Mouse (Mus musculus): ENCODE measurements around the gene Ei24. TPM values are rescaled to one million over a fixed set of nuclear protein-coding genes. Genes with fewer than 3 reads are reported as not detected.

The Ei24 gene
- polyA plus RNA-seq (2015; fragmentation: Nextera tagmentation; extraction: Ambion mirVana), result 111 and 115 TPM in 2 replicates

DNA sequence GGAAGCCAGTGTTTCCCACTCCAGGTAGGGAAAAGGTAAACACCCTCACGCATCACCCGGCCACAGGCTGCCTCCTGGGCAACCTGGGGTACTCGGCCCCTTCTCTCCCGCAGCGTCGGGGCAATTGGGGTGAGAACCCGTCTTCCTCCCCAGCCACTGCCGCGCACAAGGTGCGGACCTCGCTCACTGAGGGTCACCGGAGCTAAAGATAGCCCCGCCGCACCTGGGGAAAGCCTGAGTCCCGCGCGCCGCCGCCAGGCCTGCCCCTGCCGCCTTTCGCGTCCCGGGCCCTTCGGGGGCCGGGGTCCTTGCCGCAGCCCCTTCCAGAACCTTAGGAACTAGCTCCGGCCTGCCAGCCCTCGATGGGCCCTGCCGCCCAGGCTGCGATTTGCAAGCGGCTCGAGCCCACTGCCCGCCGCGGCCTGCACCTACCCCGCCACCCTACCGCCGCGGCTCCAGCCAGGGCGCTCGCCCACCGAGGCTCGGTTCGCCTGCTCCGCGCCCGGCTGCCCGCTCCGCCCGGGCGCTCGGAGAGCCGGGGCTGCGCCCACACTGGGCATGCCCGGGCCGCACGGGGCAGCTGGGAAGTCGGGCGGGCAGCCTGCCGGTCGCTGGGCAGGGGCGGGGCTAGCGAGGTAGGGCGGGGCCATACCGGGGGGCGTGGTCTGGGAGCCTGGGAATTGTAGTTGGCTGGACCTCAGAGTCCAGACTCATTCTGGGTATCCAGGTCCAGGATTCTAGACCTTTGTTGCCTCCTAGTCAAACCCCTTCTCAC is at the start of gene Ei24:
Ei24 (minus strand) TSS at position 613 of the 775 bp plus-strand sequence.
- Histone ChIP-seq H3K9ac (replicated peaks) (peak within 1 kb of the TSS; percentile 98), H3K4me2 (replicated peaks) (peak within 1 kb of the TSS; percentile 90), H3K27ac (peak within 1 kb of the TSS; percentile 74), H3K9me3 (no peaks in the 10 kb centered on the region), H3K4me3 (replicated peaks) (peak within 1 kb of the TSS; percentile 95), H3K27me3 (no peaks in the 10 kb centered on the region), H3K4me1 (replicated peaks) (peaks cover 27% of the 10 kb centered on the region), H3K36me3 (peaks cover 7% of the 10 kb centered on the region)
- ATAC-seq, result peak; percentile 99
- under 1% methylated on average over 62 of the region's 66 CpGs for WGBS

DNA sequence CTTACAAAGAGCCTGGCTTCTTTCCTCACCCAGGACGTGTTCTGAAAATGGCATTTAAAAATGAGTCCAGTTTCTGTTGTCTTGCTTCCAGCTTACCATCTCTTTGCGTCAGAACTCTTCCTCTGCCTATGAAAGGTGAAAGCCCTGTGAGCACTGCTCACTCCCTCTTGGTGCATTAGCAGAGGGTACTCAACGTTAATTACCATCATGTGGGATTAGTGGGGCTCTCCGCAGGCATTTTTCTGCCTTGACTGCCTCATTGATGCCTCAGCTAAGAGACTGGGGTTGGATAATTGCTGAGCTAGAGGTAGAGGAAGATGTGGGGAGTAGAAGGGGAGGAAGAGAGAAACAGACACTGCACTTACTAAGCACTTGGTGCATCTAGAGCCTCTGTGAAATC is 49.2 kb upstream of the Ei24 start:
- Histone ChIP-seq H3K4me3 (replicated peaks) (no peak overlapping the region), H3K9ac (replicated peaks) (no peak overlapping the region), H3K36me3 (peaks cover 79% of the 10 kb centered on the region), H3K4me2 (replicated peaks) (no peak overlapping the region), H3K9me3 (no peaks in the 10 kb centered on the region), H3K27me3 (no peaks in the 10 kb centered on the region), H3K27ac (no peak overlapping the region), H3K4me1 (replicated peaks) (0 out of 2 replicates have a peak, but pooled peaks cover 3% of the 10 kb centered on the region)
- 28% methylated on average over 4 of the region's 4 CpGs for WGBS
- no peak for ATAC-seq

DNA sequence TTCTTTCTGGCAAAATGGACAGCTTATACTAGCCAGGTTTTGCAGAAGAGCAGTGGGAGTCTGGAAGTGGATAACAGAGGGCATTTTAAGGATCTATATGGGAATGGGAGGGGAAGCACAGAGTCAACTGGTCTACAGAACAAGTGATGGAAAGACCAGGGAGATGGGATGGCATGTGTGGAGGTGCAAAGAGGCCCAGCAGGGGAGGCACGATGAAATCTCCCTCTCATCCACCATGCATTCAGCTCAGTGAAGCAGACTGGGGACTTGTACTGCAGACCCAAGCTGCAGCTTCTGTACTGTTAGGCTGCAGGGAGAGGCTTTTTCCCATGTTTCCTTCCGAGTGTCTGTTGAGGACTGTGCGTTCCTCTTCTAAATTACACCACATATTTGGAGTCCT is 36.7 kb upstream of the Ei24 start:
- 11% methylated on average over 3 of the region's 3 CpGs for WGBS
- peak overlapping the region; percentile 66 for H3K4me3 ChIP-seq (replicated peaks)
- H3K4me2 ChIP-seq (replicated peaks), result peak overlapping the region; percentile 76
- H3K4me1 ChIP-seq (replicated peaks), result peaks cover 41% of the 10 kb centered on the region
- H3K27me3 ChIP-seq, result no peaks in the 10 kb centered on the region
- no peaks in the 10 kb centered on the region for H3K9me3 ChIP-seq
- peak; percentile 10 for ATAC-seq
- peak overlapping the region; percentile 82 for H3K9ac ChIP-seq (replicated peaks)
- peak overlapping the region; percentile 94 for H3K27ac ChIP-seq
- peaks cover 8% of the 10 kb centered on the region for H3K36me3 ChIP-seq

DNA sequence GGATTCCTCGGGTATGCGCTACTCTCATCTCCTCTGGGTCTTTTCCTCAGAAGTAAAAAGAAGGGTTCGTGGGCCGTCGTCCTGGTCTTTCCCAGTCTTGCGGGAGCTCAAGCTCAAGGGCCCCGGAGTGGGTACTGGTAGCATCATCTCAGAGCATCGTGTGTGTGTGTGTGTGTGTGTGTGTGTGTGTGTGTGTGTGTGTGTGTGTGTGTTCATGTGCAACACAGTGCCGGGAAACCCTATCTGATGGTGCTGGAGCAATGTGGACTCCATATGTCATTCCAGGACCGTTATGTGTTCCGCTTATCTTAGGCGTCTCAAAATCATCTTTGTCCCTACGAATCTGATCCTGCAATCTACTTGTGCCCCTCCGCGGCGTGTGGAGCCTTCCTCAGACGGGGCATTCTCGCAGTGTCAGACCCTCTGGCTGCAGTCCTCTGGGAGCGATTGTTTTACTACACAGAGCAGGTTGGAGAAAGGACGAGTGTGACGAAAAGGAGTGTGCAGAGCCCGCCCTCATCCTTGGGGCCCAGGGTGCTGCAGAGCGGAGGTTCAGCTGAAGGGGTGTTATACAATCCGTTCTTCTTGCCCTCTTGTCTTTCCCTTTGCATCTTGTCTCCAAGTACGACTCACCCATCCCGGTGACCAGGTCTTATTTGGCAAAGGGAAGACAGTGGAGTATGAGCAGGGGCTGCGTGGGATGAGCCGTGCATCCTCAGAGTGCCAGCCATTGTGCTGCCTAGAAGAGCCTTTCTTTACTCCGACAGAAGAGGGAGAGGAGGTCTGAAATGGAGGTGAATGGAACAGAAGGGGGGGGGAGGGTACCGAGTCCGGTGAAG is 36.1 kb upstream of the Ei24 start:
- ATAC-seq, result peak; percentile 82
- peaks cover 40% of the 10 kb centered on the region for H3K4me1 ChIP-seq (replicated peaks)
- peak overlapping the region; percentile 66 for H3K4me3 ChIP-seq (replicated peaks)
- 1% methylated on average over 31 of the region's 31 CpGs for WGBS
- no peaks in the 10 kb centered on the region for H3K9me3 ChIP-seq
- H3K9ac ChIP-seq (replicated peaks), result peak overlapping the region; percentile 82
- peak overlapping the region; percentile 94 for H3K27ac ChIP-seq
- H3K27me3 ChIP-seq, result no peaks in the 10 kb centered on the region
- peaks cover 8% of the 10 kb centered on the region for H3K36me3 ChIP-seq
- H3K4me2 ChIP-seq (replicated peaks), result peak overlapping the region; percentile 76

DNA sequence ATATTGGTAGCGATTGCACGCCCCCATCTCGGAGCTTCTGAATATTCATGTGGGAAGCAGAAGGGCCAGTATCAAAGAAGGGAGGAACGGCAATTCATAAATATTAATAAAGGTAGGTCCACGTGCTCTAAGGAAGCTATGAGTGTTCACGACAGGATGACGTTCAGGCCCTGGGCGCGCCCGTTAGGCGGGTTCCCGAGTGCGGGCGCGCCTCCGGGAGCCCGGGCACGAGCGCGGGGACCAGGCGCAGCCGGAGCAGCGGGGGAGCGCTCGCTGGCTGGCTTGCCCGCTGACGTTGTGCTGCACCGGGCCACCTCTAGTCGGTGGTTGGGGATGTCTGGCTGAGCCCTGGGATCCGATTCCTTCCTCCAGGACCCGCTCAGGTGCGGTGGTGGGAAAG is 35.3 kb upstream of the Ei24 start:
- H3K9ac ChIP-seq (replicated peaks), result peak overlapping the region; percentile 82
- peak; percentile 93 for ATAC-seq
- H3K9me3 ChIP-seq, result no peaks in the 10 kb centered on the region
- under 1% methylated on average over 31 of the region's 32 CpGs for WGBS
- H3K27me3 ChIP-seq, result no peaks in the 10 kb centered on the region
- H3K36me3 ChIP-seq, result peaks cover 8% of the 10 kb centered on the region
- H3K4me1 ChIP-seq (replicated peaks), result peaks cover 38% of the 10 kb centered on the region
- H3K27ac ChIP-seq, result peak overlapping the region; percentile 94
- peak overlapping the region; percentile 76 for H3K4me2 ChIP-seq (replicated peaks)
- peak overlapping the region; percentile 66 for H3K4me3 ChIP-seq (replicated peaks)

DNA sequence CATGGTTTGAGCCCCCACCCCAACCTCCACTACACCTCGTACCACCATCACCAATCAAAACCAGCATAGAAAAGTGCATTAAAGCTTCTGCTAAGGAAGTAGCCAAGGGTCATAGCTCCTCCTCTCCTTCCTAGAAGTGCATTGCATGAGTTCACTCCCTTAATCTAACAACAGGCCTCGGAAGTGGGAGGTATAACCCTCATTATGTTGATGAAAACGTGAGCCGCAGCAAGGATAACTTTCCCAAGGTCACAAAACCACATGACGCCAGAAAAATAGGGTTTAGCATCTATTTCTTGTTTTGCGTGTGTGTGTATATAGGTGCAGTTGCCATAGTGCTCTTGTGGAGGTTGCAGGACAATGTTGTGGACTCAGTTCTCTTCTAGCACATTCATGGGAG is 34.2 kb upstream of the Ei24 start:
- 80% methylated on average over 6 of the region's 6 CpGs for WGBS
- Histone ChIP-seq H3K36me3 (peaks cover 7% of the 10 kb centered on the region), H3K4me3 (replicated peaks) (no peak overlapping the region), H3K9me3 (no peaks in the 10 kb centered on the region), H3K9ac (replicated peaks) (no peak overlapping the region), H3K27ac (peak overlapping the region; percentile 94), H3K4me1 (replicated peaks) (peaks cover 40% of the 10 kb centered on the region), H3K4me2 (replicated peaks) (no peak overlapping the region), H3K27me3 (no peaks in the 10 kb centered on the region)
- ATAC-seq, result no peak

DNA sequence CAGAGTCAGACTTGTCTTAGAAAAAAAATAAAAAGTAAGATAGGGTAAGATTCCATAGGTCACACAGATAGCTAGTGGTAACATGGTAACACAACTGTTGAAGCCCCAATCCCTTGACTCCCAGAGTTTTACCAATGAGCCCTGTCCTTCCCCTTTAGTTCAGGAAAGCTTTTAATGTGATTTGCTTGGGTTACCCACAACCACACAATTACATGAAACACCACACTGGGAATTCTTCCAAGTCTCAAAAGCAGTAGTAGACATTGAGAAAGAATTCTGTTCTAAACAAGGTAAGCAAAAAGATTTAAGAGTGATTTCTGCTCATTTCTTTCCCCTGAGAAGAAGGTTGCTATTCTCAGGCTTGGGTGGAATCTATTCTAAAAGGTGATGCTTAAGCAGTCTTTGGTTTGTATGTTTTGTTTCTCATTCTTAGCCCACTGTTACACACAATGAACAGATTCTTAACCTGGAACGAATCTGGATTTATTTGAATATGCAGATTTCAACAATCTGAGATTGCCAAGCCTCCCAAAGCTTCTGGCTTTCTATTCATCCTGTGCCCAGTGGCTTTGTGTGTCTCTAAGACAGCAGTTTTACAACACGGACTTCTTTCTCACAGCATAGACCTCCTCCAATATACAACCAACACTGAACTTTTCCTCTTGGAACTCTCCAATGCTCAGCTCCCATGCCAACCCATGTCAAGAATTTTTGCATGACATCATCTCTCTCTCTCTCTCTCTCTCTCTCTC is 29.6 kb upstream of the Ei24 start:
- Histone ChIP-seq H3K9ac (replicated peaks) (no peak overlapping the region), H3K4me1 (replicated peaks) (peaks cover 41% of the 10 kb centered on the region), H3K27me3 (no peaks in the 10 kb centered on the region), H3K9me3 (no peaks in the 10 kb centered on the region), H3K36me3 (no peaks in the 10 kb centered on the region), H3K4me3 (replicated peaks) (no peak overlapping the region), H3K27ac (no peak overlapping the region; the same call in 1 of the 2 replicates), H3K4me2 (replicated peaks) (no peak overlapping the region)
- WGBS, result 51% methylated on average over 2 of the region's 2 CpGs
- no peak; the same call in 1 of the 2 replicates for ATAC-seq

DNA sequence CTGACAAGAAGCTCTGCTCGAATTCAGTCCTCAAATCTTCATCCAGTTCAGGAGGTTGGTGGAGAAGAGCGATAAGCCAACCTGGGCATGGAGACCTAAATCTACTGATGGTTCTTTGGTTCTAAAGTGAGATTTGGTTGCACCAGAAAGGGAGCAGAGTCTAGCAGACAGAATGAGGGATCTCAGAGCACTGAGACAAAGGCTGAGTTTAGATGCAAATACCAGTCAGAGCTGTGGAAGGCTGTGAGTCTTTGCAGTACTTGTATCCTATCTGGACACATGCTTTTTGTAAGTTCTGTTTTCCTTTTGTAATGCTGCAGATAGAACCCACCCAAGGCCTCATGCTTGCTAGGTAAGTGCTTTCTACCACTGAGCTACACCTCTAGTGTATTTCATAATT is 24.8 kb upstream of the Ei24 start:
- ATAC-seq, result peak; percentile 68
- peak overlapping the region; percentile 37 for H3K4me3 ChIP-seq (replicated peaks)
- H3K4me1 ChIP-seq (replicated peaks), result peaks cover 43% of the 10 kb centered on the region
- no peaks in the 10 kb centered on the region for H3K36me3 ChIP-seq
- peak overlapping the region; percentile 70 for H3K4me2 ChIP-seq (replicated peaks)
- H3K27me3 ChIP-seq, result no peaks in the 10 kb centered on the region
- 3% methylated on average over 2 of the region's 2 CpGs for WGBS
- no peaks in the 10 kb centered on the region for H3K9me3 ChIP-seq
- peak overlapping the region; percentile 60 for H3K9ac ChIP-seq (replicated peaks)
- peak overlapping the region; percentile 96 for H3K27ac ChIP-seq

DNA sequence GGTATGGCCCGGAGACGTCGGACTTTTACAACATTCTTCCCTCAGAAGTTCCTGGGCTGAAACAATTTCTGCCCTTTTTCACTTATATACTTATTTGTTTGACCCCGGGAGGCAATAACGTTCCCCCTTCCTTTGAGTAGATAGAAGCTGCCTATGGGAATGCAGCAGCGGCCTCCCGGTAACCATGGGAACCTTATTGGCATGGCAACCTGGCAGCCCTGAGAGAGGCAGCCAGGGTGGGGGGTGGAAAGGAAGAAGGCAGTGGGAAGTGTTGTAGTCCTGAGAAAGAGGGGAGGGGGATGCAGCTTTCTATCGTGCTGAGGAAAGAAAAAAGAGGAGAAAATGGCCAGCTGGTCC is 24.4 kb upstream of the Ei24 start, which contains the start of gene Fez1:
Fez1 (plus strand) TSS at position 221 of the 357 bp plus-strand sequence.
- Histone ChIP-seq H3K4me1 (replicated peaks) (peaks cover 39% of the 10 kb centered on the region), H3K27ac (peak within 1 kb of the TSS; percentile 96), H3K9ac (replicated peaks) (peak within 1 kb of the TSS; percentile 60), H3K36me3 (no peaks in the 10 kb centered on the region), H3K27me3 (no peaks in the 10 kb centered on the region), H3K9me3 (no peaks in the 10 kb centered on the region), H3K4me3 (replicated peaks) (peak within 1 kb of the TSS; percentile 37), H3K4me2 (replicated peaks) (peak within 1 kb of the TSS; percentile 70)
- peak; percentile 99 for ATAC-seq
- WGBS, result under 1% methylated on average over 8 of the region's 8 CpGs

DNA sequence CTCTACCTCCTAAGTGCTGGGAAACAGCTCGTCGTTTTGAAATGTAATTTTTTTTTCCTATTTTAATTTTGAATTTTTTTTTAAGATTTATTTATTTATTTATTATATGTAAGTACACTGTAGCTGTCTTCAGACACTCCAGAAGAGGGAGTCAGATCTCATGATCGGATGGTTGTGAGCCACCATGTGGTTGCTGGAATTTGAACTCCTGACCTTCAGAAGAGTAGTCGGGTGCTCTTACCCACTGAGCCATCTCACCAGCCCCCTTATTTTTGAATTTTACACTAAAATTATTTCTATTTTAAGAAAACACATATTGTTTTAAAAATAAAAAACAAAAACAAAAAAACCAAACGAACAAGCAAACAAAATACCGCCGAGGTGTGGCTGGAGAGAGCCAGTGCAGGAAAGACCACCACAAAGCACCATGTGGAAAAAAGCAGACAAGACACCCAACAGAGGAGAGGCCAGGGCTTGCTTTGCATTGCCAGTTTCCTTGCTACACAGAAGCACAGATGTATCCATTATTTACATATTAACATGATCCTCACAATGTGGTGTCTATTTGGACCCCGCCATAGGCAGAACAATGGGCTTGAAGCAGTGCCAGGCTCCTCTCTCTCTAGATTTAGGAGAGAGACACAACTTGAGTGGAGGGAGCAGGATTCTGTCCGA is 23.9 kb upstream of the Ei24 start:
- Histone ChIP-seq H3K9me3 (no peaks in the 10 kb centered on the region), H3K4me2 (replicated peaks) (peak overlapping the region; percentile 70), H3K27me3 (no peaks in the 10 kb centered on the region), H3K36me3 (no peaks in the 10 kb centered on the region), H3K4me3 (replicated peaks) (peak overlapping the region; percentile 37), H3K9ac (replicated peaks) (peak overlapping the region; percentile 16; the same call in 1 of the 2 replicates), H3K27ac (peak overlapping the region; percentile 96), H3K4me1 (replicated peaks) (peaks cover 38% of the 10 kb centered on the region)
- 19% methylated on average over 9 of the region's 9 CpGs for WGBS
- ATAC-seq, result peak; percentile 92

DNA sequence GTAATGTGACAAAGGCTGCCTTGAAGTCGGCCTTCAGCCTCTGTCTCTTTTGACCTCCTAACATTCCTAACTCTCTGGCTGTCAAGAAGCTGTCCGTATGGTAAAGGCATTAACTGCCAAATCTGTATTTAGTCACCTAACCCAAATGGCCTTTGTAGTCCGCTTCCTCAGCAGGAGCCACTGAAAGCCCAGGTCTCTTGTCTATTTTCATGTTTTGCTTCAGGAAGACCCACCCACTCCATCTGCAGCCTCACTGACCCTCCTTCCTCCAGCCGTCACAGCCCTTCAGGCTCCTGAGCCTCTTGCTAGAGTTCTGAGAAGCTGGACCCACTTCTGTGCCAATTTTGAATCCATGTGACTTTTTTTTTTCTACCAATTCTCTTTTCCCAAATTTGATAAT is 21.7 kb upstream of the Ei24 start:
- 55% methylated on average over 4 of the region's 4 CpGs for WGBS
- ATAC-seq, result no peak
- H3K9me3 ChIP-seq, result no peaks in the 10 kb centered on the region
- no peak overlapping the region for H3K9ac ChIP-seq (replicated peaks)
- no peak overlapping the region for H3K4me3 ChIP-seq (replicated peaks)
- H3K27ac ChIP-seq, result no peak overlapping the region
- no peaks in the 10 kb centered on the region for H3K27me3 ChIP-seq
- no peaks in the 10 kb centered on the region for H3K36me3 ChIP-seq
- H3K4me2 ChIP-seq (replicated peaks), result no peak overlapping the region
- peaks cover 29% of the 10 kb centered on the region for H3K4me1 ChIP-seq (replicated peaks)

All from midbrain, embryonic 13.5 days (tissue).